Mouse (Mus musculus) MEL (cell line): Measurements from ENCODE around the gene Cbln1. TPM values are rescaled to one million over a fixed set of nuclear protein-coding genes. Genes with fewer than 3 reads are reported as not detected.

Source experiments
- DNase-seq: peaks from one replicate; pipeline ENCODE4 v3.0.0; 2011; ENCODE audit warnings: low read depth, low spot score
- H3K27ac ChIP-seq: 2 replicates; pipeline ENCODE4 v1.5.1; 2012; ENCODE audit warnings: low read depth, mild to moderate bottlenecking, control low read depth, low read length, moderate library complexity; ENCODE audit not compliant: control insufficient read depth
- H3K27me3 ChIP-seq, 2 experiments: fragments of 150-350 bp in 1 of 2; sonication (generic) in 1 of 2; 2 replicates each; pipeline ENCODE4 v1.6.1; 2012; ENCODE audit warnings: low read length in 2 of 2, mild to moderate bottlenecking in 2 of 2, improper control_type of control experiment in 1 of 2, moderate library complexity in 1 of 2; ENCODE audit not compliant: insufficient read depth in 2 of 2, control insufficient read depth in 1 of 2
- H3K36me3 ChIP-seq, 2 experiments: 2 replicates each; pipeline ENCODE4 v1.6.1; 2012 to 2014; ENCODE audit warnings: low read length in 2 of 2, improper control_type of control experiment in 1 of 2, inconsistent platforms in 1 of 2, mild to moderate bottlenecking in 1 of 2; ENCODE audit not compliant: insufficient read depth in 2 of 2, control insufficient read depth in 1 of 2
- H3K4me1 ChIP-seq, 2 experiments: fragments of 150-350 bp in 1 of 2; sonication (generic) in 1 of 2; 2 replicates each; pipeline ENCODE4 v1.6.1; 2012; ENCODE audit warnings: low read length in 2 of 2, improper control_type of control experiment in 1 of 2, mild to moderate bottlenecking in 1 of 2; ENCODE audit not compliant: insufficient read depth in 2 of 2, control insufficient read depth in 1 of 2
- H3K4me3 ChIP-seq, 2 experiments: fragments of 150-350 bp in 1 of 2; sonication (generic) in 1 of 2; 2 replicates each; pipeline ENCODE4 v1.5.1; 2012; ENCODE audit warnings: low read depth in 2 of 2, low read length in 2 of 2, mild to moderate bottlenecking in 2 of 2, moderate library complexity in 2 of 2, control low read depth in 1 of 2, improper control_type of control experiment in 1 of 2; ENCODE audit not compliant: control insufficient read depth in 1 of 2, insufficient read depth in 1 of 2
- H3K79me2 ChIP-seq: 2 replicates; pipeline ENCODE4 v1.6.1; 2012; ENCODE audit warnings: mild to moderate bottlenecking, low read length, moderate library complexity; ENCODE audit not compliant: control insufficient read depth, poor library complexity, insufficient read depth
- H3K9ac ChIP-seq: 2 replicates; pipeline ENCODE4 v1.6.1; 2012; ENCODE audit warnings: low read depth, mild to moderate bottlenecking, control low read depth, low read length, moderate library complexity; ENCODE audit not compliant: control insufficient read depth, poor library complexity, severe bottlenecking
- H3K9me3 ChIP-seq: fragments of 150-350 bp; sonication (generic); replicated peaks from 2 replicates; pipeline ENCODE4 v1.6.1; 2012; ENCODE audit warnings: mild to moderate bottlenecking, low read length, improper control_type of control experiment, moderate library complexity; ENCODE audit not compliant: insufficient read depth
- CHD1 ChIP-seq: IDR thresholded peaks from 2 replicates; pipeline ENCODE4 v1.6.1; 2012; ENCODE audit warnings: low read depth, mild to moderate bottlenecking, inconsistent platforms, low read length, improper control_type of control experiment
- ELF1 ChIP-seq: IDR thresholded peaks from 2 replicates; pipeline ENCODE4 v1.6.1; 2014; ENCODE audit warnings: low read depth, mild to moderate bottlenecking, inconsistent platforms, low read length, improper control_type of control experiment, moderate library complexity
- EP300 ChIP-seq, 2 experiments: IDR thresholded peaks; 2 replicates each; pipeline ENCODE4 v1.6.1; 2011; ENCODE audit warnings: improper control_type of control experiment in 2 of 2, low read length in 2 of 2, low read depth in 1 of 2, mild to moderate bottlenecking in 1 of 2
- GATA1 ChIP-seq: IDR thresholded peaks from 2 replicates; pipeline ENCODE4 v1.6.1; 2011; ENCODE audit warnings: low read depth, low read length, improper control_type of control experiment
- KAT2A ChIP-seq: conservative IDR thresholded peaks from 2 replicates; pipeline ENCODE4 v1.6.1; 2012; ENCODE audit warnings: low read depth, low read length, improper control_type of control experiment, inconsistent platforms
- MYC ChIP-seq: IDR thresholded peaks from 2 replicates; pipeline ENCODE4 v1.6.1; 2011; ENCODE audit warnings: low read depth, mild to moderate bottlenecking, low read length, improper control_type of control experiment, moderate library complexity
- POLR2A ChIP-seq, 2 experiments: IDR thresholded peaks; 2 replicates each; pipeline ENCODE4 v1.6.1; 2011 to 2012; ENCODE audit warnings: low read length in 2 of 2, mild to moderate bottlenecking in 2 of 2, control low read depth in 1 of 2, improper control_type of control experiment in 1 of 2, low read depth in 1 of 2, moderate library complexity in 1 of 2; ENCODE audit not compliant: control insufficient read depth in 1 of 2, insufficient read depth in 1 of 2, poor library complexity in 1 of 2
- TAL1 ChIP-seq: IDR thresholded peaks from 2 replicates; pipeline ENCODE4 v1.6.1; 2012; ENCODE audit warnings: mild to moderate bottlenecking, inconsistent platforms, low read length, moderate library complexity, mixed read lengths
- USF1 ChIP-seq: IDR thresholded peaks from 2 replicates; pipeline ENCODE4 v1.6.1; 2014; ENCODE audit warnings: low read depth, mild to moderate bottlenecking, inconsistent platforms, low read length, improper control_type of control experiment, moderate library complexity
- ZC3H11A ChIP-seq: IDR thresholded peaks from 2 replicates; pipeline ENCODE4 v1.6.1; 2012; ENCODE audit warnings: low read depth, mild to moderate bottlenecking, inconsistent platforms, low read length, improper control_type of control experiment
- polyA plus RNA-seq, 2 experiments: library from polyadenylated mRNA; stranded (reverse) in 1 of 2; unstranded in 1 of 2; fragments of >175 nt in 1 of 2; fragments of >200 nt in 1 of 2; gene quantifications; 2 replicates each; pipeline versions ENCODE4 v1.2.1 to v1.2.4; 2012; ENCODE audit warnings: low replicate concordance in 2 of 2, low read depth in 1 of 2; ENCODE audit not compliant: insufficient read length in 2 of 2, insufficient read depth in 1 of 2, missing spikeins in 1 of 2
- total RNA-seq: library from RNA; depleted of rRNA; stranded (reverse); fragments of 300-350 nt; gene quantifications from 2 replicates; pipeline ENCODE4 v1.2.3, GENCODE M21; 2012; rRNA removed

Gene Cbln1
- total and polyA plus RNA-seq, 3 experiments = not detected

GRCm38 (mm10) chr8:87421697-87422096 is 50.7 kb downstream of the Cbln1 start:
- no peaks in the 10 kb centered on the region for H3K4me1 ChIP-seq
- H3K9me3 ChIP-seq = no peaks in the 10 kb centered on the region
- no peak overlapping the region for H3K9ac ChIP-seq
- no peaks in the 10 kb centered on the region for H3K36me3 ChIP-seq
- H3K79me2 ChIP-seq = no peaks in the 10 kb centered on the region
- TF ChIP-seq ZC3H11A (no peak), KAT2A (no peak), MYC (no peak), EP300 (IDR thresholded peaks at IDR 0.05; ENCODE audit: low read depth in 1 of 2, low read length in 2 of 2) (no peak), GATA1 (no peak), CHD1 (no peak), TAL1 (no peak), POLR2A (IDR thresholded peaks at IDR 0.05; ENCODE audit: control insufficient read depth in 1 of 2, insufficient read depth in 1 of 2, low read depth in 1 of 2, low read length in 2 of 2, poor library complexity in 1 of 2) (no peak), ELF1 (no peak), USF1 (no peak)
- DNase-seq = no peak
- H3K4me3 ChIP-seq = no peak overlapping the region
- H3K27me3 ChIP-seq = no peaks in the 10 kb centered on the region
- no peak overlapping the region for H3K27ac ChIP-seq

Other genes with a start within 250 kb of the Cbln1 start
- gene 4933402J07Rik, start 91.2 kb upstream of the Cbln1 start, total RNA-seq = not detected in 2 replicates
- not detected for gene 4933402J07Rik, start 91.2 kb upstream of the Cbln1 start, polyA plus RNA-seq